Mouse (Mus musculus): ENCODE results near the gene H2afv. TPM values are rescaled to one million over a fixed set of nuclear protein-coding genes. Genes with fewer than 3 reads are reported as not detected.
"Not testable (repeated sequence)": the region's sequence is repeated elsewhere in the genome, so short reads cannot be mapped to it uniquely, and the experiment has no call there.

Gene H2afv
- polyA plus RNA-seq, 1 experiment: 175 TPM

GRCm38 (mm10) chr11:6463159-6463837 lies 19.1 kb upstream of the H2afv start:
- no peak overlapping the region for H3ac ChIP-seq (ENCODE audit: control insufficient read depth, insufficient read length)
- TF ChIP-seq CEBPB (IDR thresholded peaks at IDR 0.05; ENCODE audit: insufficient read depth, poor library complexity, severe bottlenecking): no peak
- TF ChIP-seq POLR2AphosphoS2 (IDR thresholded peaks at IDR 0.05; ENCODE audit: insufficient read length, low read depth): no peak
- TF ChIP-seq POLR2A (IDR thresholded peaks at IDR 0.05; ENCODE audit: insufficient read length, low read depth): no peak

GRCm38 (mm10) chr11:6456083-6456482 lies 11.8 kb upstream of the H2afv start:
- Histone ChIP-seq H3K4me2 (ENCODE audit: low read depth) (no peak overlapping the region), H3K27me3 (ENCODE audit: control insufficient read depth, insufficient read depth, insufficient read length) (no peaks in the 10 kb centered on the region), H3K4me3 (no peak overlapping the region), H3K36me3 (ENCODE audit: control insufficient read depth, insufficient read depth) (no peaks in the 10 kb centered on the region), H3ac (ENCODE audit: control insufficient read depth, insufficient read length) (no peak overlapping the region), H3K79me2 (ENCODE audit: control insufficient read depth, insufficient read depth) (no peaks in the 10 kb centered on the region)
- TF ChIP-seq SRF (IDR thresholded peaks at IDR 0.05; ENCODE audit: control insufficient read depth, insufficient read length, low read depth) (no peak), POLR2AphosphoS2 (IDR thresholded peaks at IDR 0.05; ENCODE audit: insufficient read length, low read depth) (no peak), REST (IDR thresholded peaks at IDR 0.05; ENCODE audit: insufficient read depth, insufficient read length) (no peak), USF1 (IDR thresholded peaks at IDR 0.05; ENCODE audit: low read depth) (peak; percentile 13)

More at GRCm38 (mm10) chr11:6463159-6463837, 19.1 kb upstream of the H2afv start:
- H3K4me3 ChIP-seq: no peak overlapping the region
- peaks cover 18% of the 10 kb centered on the region for H3K36me3 ChIP-seq (ENCODE audit: control insufficient read depth, insufficient read depth)
- no peaks in the 10 kb centered on the region for H3K27me3 ChIP-seq (ENCODE audit: control insufficient read depth, insufficient read depth, insufficient read length)
- H3K79me2 ChIP-seq (ENCODE audit: control insufficient read depth, insufficient read depth): peaks cover 22% of the 10 kb centered on the region
- no peak overlapping the region for H3K4me2 ChIP-seq (ENCODE audit: low read depth)

GRCm38 (mm10) chr11:6448155-6448554 lies 3.9 kb upstream of the H2afv start:
- not testable (repeated sequence) for H3K4me2 ChIP-seq (ENCODE audit: low read depth); H3ac ChIP-seq (ENCODE audit: control insufficient read depth, insufficient read length); H3K4me3 ChIP-seq; H3K79me2 ChIP-seq (ENCODE audit: control insufficient read depth, insufficient read depth); H3K27me3 ChIP-seq (ENCODE audit: control insufficient read depth, insufficient read depth, insufficient read length); H3K36me3 ChIP-seq (ENCODE audit: control insufficient read depth, insufficient read depth)

- no peak for TF ChIP-seq MYOD1 (IDR thresholded peaks at IDR 0.05; ENCODE audit: control insufficient read depth in 1 of 3, insufficient read length in 2 of 3, low read depth in 2 of 3)
- TF ChIP-seq POLR2AphosphoS2 (IDR thresholded peaks at IDR 0.05; ENCODE audit: insufficient read length, low read depth): no peak
- no peak for TF ChIP-seq REST (IDR thresholded peaks at IDR 0.05; ENCODE audit: insufficient read depth, insufficient read length)
- TF ChIP-seq MAX (IDR thresholded peaks at IDR 0.05; ENCODE audit: low read depth): no peak
- TF ChIP-seq TCF12 (IDR thresholded peaks at IDR 0.05; ENCODE audit: insufficient read depth, poor library complexity, severe bottlenecking): no peak
- no peak for TF ChIP-seq CEBPB (IDR thresholded peaks at IDR 0.05; ENCODE audit: insufficient read depth, poor library complexity, severe bottlenecking)
Measured at GRCm38 (mm10) chr11:6447493-6447892, 3.2 kb upstream of the H2afv start.

GRCm38 (mm10) chr11:6445951-6446350 lies 1.7 kb upstream of the H2afv start:
- Histone ChIP-seq H3K4me2 (ENCODE audit: low read depth) (no peak overlapping the region), H3K79me2 (ENCODE audit: control insufficient read depth, insufficient read depth) (peaks cover 29% of the 10 kb centered on the region), H3K4me3 (no peak overlapping the region), H3K36me3 (ENCODE audit: control insufficient read depth, insufficient read depth) (no peaks in the 10 kb centered on the region), H3ac (ENCODE audit: control insufficient read depth, insufficient read length) (no peak overlapping the region), H3K27me3 (ENCODE audit: control insufficient read depth, insufficient read depth, insufficient read length) (no peaks in the 10 kb centered on the region)
- TF ChIP-seq CEBPB (IDR thresholded peaks at IDR 0.05; ENCODE audit: insufficient read depth, poor library complexity, severe bottlenecking) (no peak), POLR2AphosphoS2 (IDR thresholded peaks at IDR 0.05; ENCODE audit: insufficient read length, low read depth) (no peak), MYOD1 (IDR thresholded peaks at IDR 0.05; ENCODE audit: control insufficient read depth in 1 of 3, insufficient read length in 2 of 3, low read depth in 2 of 3) (no peak), MYOG (IDR thresholded peaks at IDR 0.05; ENCODE audit: control insufficient read depth in 1 of 3, insufficient read depth in 1 of 3, insufficient read length in 2 of 3, low read depth in 2 of 3) (no peak), TCF3 (IDR thresholded peaks at IDR 0.05; ENCODE audit: insufficient read length, low read depth) (no peak), SRF (IDR thresholded peaks at IDR 0.05; ENCODE audit: control insufficient read depth, insufficient read length, low read depth) (no peak), TCF12 (IDR thresholded peaks at IDR 0.05; ENCODE audit: insufficient read depth, poor library complexity, severe bottlenecking) (no peak), REST (IDR thresholded peaks at IDR 0.05; ENCODE audit: insufficient read depth, insufficient read length) (no peak), USF1 (IDR thresholded peaks at IDR 0.05; ENCODE audit: low read depth) (no peak), E2F4 (IDR thresholded peaks at IDR 0.05; ENCODE audit: insufficient read depth) (no peak), MAX (IDR thresholded peaks at IDR 0.05; ENCODE audit: low read depth) (no peak), POLR2A (IDR thresholded peaks at IDR 0.05; ENCODE audit: insufficient read length, low read depth) (no peak)

More at GRCm38 (mm10) chr11:6447493-6447892, 3.2 kb upstream of the H2afv start:
- Histone ChIP-seq H3K4me3 (no peak overlapping the region), H3K36me3 (ENCODE audit: control insufficient read depth, insufficient read depth) (no peaks in the 10 kb centered on the region), H3K4me2 (ENCODE audit: low read depth) (no peak overlapping the region), H3K79me2 (ENCODE audit: control insufficient read depth, insufficient read depth) (peaks cover 14% of the 10 kb centered on the region), H3ac (ENCODE audit: control insufficient read depth, insufficient read length) (no peak overlapping the region), H3K27me3 (ENCODE audit: control insufficient read depth, insufficient read depth, insufficient read length) (no peaks in the 10 kb centered on the region)

GRCm38 (mm10) chr11:6445441-6445840 lies 1.2 kb upstream of the H2afv start:
- H3K79me2 ChIP-seq (ENCODE audit: control insufficient read depth, insufficient read depth): peaks cover 34% of the 10 kb centered on the region
- no peak for TF ChIP-seq MYOD1 (IDR thresholded peaks at IDR 0.05; ENCODE audit: control insufficient read depth in 1 of 3, insufficient read length in 2 of 3, low read depth in 2 of 3)
- no peak for TF ChIP-seq E2F4 (IDR thresholded peaks at IDR 0.05; ENCODE audit: insufficient read depth)
- no peak for TF ChIP-seq TCF12 (IDR thresholded peaks at IDR 0.05; ENCODE audit: insufficient read depth, poor library complexity, severe bottlenecking)
- TF ChIP-seq POLR2A (IDR thresholded peaks at IDR 0.05; ENCODE audit: insufficient read length, low read depth): no peak
- TF ChIP-seq POLR2AphosphoS2 (IDR thresholded peaks at IDR 0.05; ENCODE audit: insufficient read length, low read depth): no peak
- no peak for TF ChIP-seq USF1 (IDR thresholded peaks at IDR 0.05; ENCODE audit: low read depth)
- TF ChIP-seq MAX (IDR thresholded peaks at IDR 0.05; ENCODE audit: low read depth): no peak
- TF ChIP-seq SRF (IDR thresholded peaks at IDR 0.05; ENCODE audit: control insufficient read depth, insufficient read length, low read depth): no peak
- no peak for TF ChIP-seq TCF3 (IDR thresholded peaks at IDR 0.05; ENCODE audit: insufficient read length, low read depth)
- TF ChIP-seq CEBPB (IDR thresholded peaks at IDR 0.05; ENCODE audit: insufficient read depth, poor library complexity, severe bottlenecking): no peak
- no peak for TF ChIP-seq REST (IDR thresholded peaks at IDR 0.05; ENCODE audit: insufficient read depth, insufficient read length)
- TF ChIP-seq MYOG (IDR thresholded peaks at IDR 0.05; ENCODE audit: control insufficient read depth in 1 of 3, insufficient read depth in 1 of 3, insufficient read length in 2 of 3, low read depth in 2 of 3): no peak
- H3K27me3 ChIP-seq (ENCODE audit: control insufficient read depth, insufficient read depth, insufficient read length): no peaks in the 10 kb centered on the region
- no peak overlapping the region for H3ac ChIP-seq (ENCODE audit: control insufficient read depth, insufficient read length)
- H3K4me2 ChIP-seq (ENCODE audit: low read depth): peak overlapping the region; percentile 95
- no peaks in the 10 kb centered on the region for H3K36me3 ChIP-seq (ENCODE audit: control insufficient read depth, insufficient read depth)
- peak overlapping the region; percentile 50 for H3K4me3 ChIP-seq

All from myocyte (in vitro differentiated cells).